Mouse (Mus musculus) hindlimb bud, embryonic 11.5 days (tissue): Measurements from ENCODE around the gene Dhrs1.

Experiments
- DNase-seq: peaks from one replicate; pipeline ENCODE4 v3.0.0-alpha.2; 2012; ENCODE audit warnings: low read depth, low spot score; ENCODE audit errors: extremely low spot score

Dhrs1 gene

GRCm38 (mm10) chr14:55763166-55763565, 17.7 kb upstream of the Dhrs1 start:
- DNase-seq = no peak

DNA sequence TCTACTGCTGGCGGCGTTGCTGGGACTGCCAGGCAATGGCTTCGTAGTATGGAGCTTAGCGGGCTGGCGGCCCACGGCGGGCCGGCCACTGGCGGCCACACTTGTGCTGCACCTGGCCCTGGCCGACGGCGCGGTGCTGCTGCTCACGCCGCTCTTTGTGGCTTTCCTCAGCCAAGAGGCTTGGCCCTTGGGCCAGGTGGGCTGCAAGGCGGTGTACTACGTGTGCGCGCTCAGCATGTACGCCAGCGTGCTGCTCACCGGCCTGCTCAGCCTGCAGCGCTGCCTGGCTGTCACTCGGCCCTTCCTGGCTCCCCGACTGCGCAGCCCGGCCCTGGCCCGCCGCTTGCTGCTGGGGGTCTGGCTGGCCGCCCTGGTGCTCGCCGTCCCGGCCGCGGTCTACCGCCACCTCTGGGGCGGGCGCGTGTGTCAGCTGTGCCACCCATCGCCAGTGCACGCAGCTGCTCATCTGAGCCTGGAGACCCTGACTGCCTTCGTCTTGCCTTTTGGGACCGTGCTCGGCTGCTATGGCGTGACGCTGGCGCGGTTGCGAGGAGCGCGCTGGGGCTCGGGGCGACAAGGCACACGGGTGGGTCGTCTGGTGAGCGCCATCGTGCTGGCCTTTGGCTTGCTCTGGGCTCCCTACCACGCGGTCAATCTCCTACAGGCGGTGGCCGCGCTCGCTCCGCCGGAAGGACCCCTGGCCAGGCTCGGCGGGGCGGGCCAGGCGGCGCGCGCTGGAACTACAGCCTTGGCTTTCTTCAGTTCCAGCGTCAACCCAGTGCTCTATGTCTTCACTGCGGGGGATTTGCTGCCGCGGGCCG, 16.7 kb upstream of the Dhrs1 start:
- no peak for DNase-seq

GRCm38 (mm10) chr14:55761163-55761562, 15.7 kb upstream of the Dhrs1 start, which contains the start of gene Ltb4r2:
Gene Ltb4r2, plus strand, starts transcription at chr14:55761428.
- DNase-seq = no peak

GRCm38 (mm10) chr14:55760156-55760555, 14.7 kb upstream of the Dhrs1 start:
- peak; percentile 50 for DNase-seq

GRCm38 (mm10) chr14:55758363-55758784, 12.9 kb upstream of the Dhrs1 start, which contains the start of gene Cideb:
Gene Cideb, minus strand, starts transcription at chr14:55758458.
- peak; percentile 39 for DNase-seq

DNA sequence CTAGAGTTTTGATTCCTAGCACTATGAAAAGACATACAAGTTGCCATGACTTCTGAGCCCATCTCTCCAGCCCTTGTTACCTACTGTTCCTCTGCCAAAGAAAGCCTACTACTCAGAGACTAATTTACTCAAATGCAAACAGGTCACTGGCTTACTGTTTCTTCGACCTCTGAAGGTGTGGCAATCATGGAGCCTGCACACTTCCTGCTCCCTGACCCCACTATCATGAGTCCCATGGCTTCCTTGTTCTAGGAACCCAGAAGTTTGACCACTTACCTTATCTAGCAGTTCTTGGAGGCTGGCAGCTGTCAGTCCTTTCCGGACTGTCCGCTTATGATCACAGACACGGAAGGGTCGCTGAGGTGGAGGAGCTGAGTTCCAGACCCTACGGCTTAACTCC, 12.1 kb upstream of the Dhrs1 start:
- DNase-seq = no peak

DNA sequence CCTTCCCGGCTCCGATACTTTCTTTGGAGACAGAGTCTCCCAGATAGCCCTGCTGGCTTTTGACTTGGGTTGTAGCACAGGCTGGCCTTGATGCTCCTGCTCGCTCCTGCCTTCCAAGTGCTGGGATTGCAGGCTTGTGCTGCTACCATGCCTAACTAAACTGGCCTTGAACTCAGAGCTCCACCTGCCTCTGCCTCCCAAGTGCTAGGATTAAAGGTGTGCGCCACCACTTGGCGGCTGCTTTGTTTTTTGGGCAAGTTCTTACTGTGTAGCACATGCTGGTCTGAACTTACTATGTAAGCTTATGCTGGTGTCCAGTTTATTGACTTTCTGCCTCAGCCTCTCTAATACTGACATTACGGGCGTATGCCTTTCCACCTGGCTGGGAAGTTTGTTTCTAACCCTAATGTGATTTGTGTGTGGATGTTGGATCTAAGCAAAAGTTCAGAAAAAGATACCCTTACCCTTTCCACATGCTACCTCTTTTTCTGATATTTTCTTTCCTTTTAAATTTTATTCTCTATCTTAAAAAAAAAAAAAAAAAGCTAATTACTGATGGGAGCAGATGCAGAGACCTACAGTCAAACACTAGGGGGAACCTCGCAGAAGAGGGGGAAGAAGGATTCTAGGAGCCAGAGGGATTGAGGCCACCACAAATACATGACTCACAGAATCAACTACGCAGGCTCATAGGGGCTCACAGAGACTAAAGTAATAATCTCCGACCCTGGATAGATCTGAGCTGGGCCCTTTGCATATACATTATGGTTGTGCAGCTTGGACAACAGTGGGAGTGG, 1.8 kb upstream of the Dhrs1 start:
- DNase-seq = no peak

- no peak for DNase-seq
These were observed 359 bp upstream of the Dhrs1 start for GRCm38 (mm10) chr14:55745861-55746237.

- peak; percentile 89 for DNase-seq
These were observed 1.8 kb downstream of the Dhrs1 start for GRCm38 (mm10) chr14:55743711-55744110.

DNA sequence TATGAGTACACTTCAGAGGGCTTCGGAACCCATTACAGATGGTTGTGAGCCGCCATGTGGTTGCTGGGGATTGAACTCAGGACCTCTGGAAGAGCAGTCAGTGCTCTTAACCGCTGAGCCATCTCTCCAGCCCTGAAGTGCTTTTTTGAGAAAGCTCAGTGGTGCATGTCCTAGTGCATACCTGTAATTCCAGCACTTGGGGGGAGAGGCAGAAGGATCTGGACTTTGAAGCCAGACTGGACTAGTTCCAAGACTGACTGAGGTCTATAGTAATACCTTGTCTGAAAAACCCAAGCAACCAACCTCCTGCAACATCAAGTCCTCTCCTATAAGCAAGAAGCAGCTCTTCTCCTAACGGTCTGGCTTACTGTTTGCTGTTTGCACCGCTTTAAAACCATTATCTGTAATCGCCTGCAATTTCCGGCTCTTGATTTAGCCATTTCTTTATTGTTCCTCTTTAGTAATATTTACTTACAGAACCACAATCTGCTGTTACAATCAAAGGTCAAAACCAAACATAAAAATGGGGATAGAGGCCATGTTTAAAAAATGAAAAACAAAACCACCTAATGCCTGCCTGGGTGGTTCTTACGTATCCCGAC, 8.3 kb downstream of the Dhrs1 start:
- DNase-seq = no peak

DNA sequence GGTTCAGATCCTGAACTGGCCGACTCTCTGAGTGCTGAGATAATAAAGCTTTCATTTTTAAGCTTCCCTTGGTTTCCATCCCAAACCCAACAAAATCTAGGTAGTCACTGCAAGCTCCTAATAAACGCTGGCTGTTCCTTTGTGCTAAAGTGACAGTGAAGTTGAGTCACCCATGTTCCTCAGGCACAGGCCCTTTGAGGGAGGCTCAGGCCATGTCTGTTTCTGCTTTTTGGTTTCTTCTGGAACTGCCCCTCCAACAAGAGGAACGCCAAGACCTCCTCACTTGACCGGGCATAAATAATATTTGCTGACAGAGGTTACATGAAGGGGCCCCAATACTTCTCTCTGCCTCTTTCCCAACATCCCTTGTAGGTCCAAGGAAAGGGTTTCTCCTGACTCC, 9.7 kb downstream of the Dhrs1 start:
- DNase-seq = no peak

GRCm38 (mm10) chr14:55735334-55735733, 10.2 kb downstream of the Dhrs1 start:
- DNase-seq = no peak

DNA sequence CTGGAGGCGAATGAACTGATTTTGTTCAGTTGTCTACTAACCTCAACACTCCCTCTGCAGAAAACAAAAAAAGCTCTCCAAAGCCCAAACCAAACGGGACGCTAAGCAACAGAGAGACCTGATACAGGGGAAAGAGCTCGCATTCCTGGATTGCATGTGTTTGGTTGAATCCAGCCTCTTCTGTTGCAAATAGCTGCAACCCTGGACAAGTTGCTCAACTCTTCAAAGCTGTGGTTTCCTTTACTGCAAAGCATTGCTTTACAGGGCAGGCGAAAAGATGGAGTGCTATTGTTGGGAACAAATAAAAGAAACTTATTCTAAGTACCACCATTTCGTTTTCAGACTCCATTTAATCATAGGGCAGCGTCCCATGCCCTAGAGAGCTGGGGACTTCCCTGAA, 10.6 kb downstream of the Dhrs1 start:
- no peak for DNase-seq

DNA sequence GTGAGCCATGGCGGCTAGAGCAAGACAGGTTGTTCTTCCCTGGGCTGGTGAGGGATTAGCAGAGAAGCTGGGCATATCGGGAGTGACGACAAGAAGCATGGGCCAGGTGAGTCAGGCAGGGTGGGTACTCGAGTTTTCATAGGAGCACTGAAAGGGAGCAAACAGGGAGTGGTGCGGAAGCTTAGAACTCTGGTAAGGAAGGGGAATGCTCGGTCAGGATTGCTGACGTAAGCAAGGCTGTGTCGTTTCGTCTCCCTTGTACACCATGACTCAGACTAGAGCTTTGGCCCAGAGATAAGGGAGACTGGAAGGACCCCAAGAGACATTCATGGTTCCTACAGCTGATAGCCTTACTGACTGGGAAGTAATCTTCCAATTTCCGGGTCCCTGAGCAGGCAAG, 11.6 kb downstream of the Dhrs1 start:
- no peak for DNase-seq

- no peak for DNase-seq
These were observed 14.9 kb downstream of the Dhrs1 start for GRCm38 (mm10) chr14:55730531-55731032.

- DNase-seq = no peak
These were observed 15.4 kb downstream of the Dhrs1 start for GRCm38 (mm10) chr14:55730116-55730515.

DNA sequence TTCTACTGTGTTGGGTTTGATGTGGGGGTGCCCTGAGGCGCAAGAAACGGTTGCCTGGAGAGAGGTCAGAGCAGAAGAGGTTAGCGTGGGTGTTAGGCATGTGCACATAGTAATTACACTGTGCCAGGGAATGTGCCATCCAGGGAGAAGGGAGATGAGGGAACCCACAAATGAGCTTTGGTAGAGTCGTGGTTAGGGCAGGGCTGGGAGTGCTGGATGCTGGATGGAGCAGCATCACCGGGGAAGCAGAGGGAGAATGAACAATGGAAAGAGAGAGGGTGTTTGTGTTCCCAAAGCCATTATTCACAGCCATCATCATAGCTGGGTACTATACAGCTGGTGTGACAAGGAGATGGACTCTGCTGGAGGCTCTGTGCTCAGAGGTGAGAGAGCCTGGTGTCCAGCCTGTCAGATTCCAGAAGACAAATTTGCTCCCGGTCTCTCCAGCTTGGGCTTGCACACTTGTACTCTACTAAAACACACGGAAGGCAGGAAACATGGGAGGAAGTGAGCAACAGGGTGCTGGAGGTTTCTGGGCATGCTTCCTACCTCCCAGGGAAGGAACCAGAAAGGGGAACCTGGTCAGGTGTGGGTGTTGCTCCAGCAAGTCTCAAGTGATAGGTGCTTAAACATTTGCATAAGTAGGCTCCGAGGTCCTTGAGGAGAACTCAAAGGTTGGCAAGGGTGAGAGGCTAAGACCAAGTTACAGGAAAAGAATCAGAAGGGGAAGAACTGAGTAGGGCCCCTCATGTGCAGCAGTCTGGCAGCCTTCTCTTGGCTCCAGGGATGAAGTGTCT, 17.4 kb downstream of the Dhrs1 start:
- DNase-seq = no peak

GRCm38 (mm10) chr14:55726261-55726660, 19.2 kb downstream of the Dhrs1 start:
- no peak for DNase-seq

DNA sequence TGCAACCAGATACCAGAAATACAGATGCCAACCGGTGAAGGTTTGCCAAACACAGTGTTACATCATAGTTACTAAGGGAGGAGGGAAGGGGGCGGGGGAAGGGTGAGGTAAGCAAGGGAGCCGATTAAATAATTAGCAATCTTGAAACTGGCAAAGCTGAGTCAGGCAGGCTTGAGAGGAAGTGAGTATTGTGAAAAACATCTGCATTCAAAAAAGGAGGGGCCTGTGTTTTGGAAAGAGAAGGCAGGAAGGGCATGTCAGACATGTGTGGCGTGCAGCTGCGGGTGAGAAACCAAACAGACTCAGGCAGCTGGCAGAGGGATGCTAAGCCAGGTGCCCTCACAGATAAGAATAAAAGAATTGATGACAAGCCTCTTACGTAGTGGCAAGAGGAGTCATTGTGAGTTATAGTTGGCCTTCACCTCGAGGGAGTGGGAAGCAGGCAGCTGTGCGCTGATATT, 21.0 kb downstream of the Dhrs1 start:
- DNase-seq = no peak

- DNase-seq = no peak
These were observed 22.1 kb downstream of the Dhrs1 start for GRCm38 (mm10) chr14:55723433-55723832.
